ENCODE assay signal across 10 mouse cellular contexts in the genomic region with DNA sequence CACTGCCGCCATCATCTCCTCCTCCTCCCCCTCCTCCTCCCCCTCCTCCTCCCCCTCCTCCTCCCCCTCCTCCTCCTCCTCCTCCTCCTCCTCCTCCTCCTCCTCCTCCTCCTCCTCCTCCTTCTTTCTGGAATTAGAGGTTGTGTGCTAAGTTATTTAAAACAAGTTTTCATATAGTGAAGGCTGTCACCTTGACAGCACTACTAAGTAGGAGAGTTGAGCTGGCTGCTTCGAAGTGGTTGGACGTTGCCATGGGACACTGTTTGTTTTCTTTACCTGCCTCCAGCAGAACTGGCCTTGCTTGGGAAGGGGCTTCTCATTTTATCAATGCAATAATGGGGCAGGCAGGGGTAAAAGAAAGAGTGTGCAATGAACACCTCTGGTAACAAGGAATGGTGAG. TPM values are rescaled to one million over a fixed set of nuclear protein-coding genes. Genes with fewer than 3 reads are reported as not detected.
DNase-seq lines count a peak whose midpoint lies in the region; ATAC-seq lines count a peak whose summit lies in the region.
"Had no signal": no experiment of that assay in that cellular context is flagged by ENCODE, and none has a peak within 500 bp of the region (broad histone marks: within the 10 kb centered on the region; RNA-seq: fewer than 3 reads in every experiment).

A gene (minus strand): TSS at position 101 of the 400 bp plus-strand sequence.

- no peak within 1 kb of the TSS for H3K27ac ChIP-seq in kidney, embryonic 14.5 days (ENCODE audit: low read depth, low read length)
- peak within 1 kb of the TSS; percentile 77 for H3K27ac ChIP-seq in embryonic facial prominence, embryonic 10.5 days (replicated peaks)
- no peak within 1 kb of the TSS for H3K27ac ChIP-seq in hindbrain, embryonic 15.5 days (replicated peaks)
- no peak within 1 kb of the TSS for H3K27ac ChIP-seq in midbrain, embryonic 15.5 days

- ATAC-seq in kidney, embryonic 14.5 days (ENCODE audit: low FRiP score, low TSS enrichment): no peak
- ATAC-seq in hindbrain, embryonic 15.5 days (ENCODE audit: low FRiP score, low read depth): no peak
- ATAC-seq in midbrain, embryonic 15.5 days (replicated peaks): no peak

- H3K27me3 ChIP-seq in kidney, embryonic 14.5 days (ENCODE audit: control insufficient read depth, insufficient read depth, low read length): peaks cover 8% of the 10 kb centered on the region
- H3K27me3 ChIP-seq in embryonic facial prominence, embryonic 10.5 days (replicated peaks; ENCODE audit: low read depth, poor library complexity, severe bottlenecking): peaks cover 29% of the 10 kb centered on the region
- peaks cover 24% of the 10 kb centered on the region for H3K27me3 ChIP-seq in hindbrain, embryonic 15.5 days
- peaks cover 15% of the 10 kb centered on the region for H3K27me3 ChIP-seq in midbrain, embryonic 15.5 days (replicated peaks)

- DNase-seq in kidney, postnatal 25 days: no peak
- DNase-seq in embryonic facial prominence, embryonic 10.5 days (ENCODE audit: low spot score): no peak
- no peak for DNase-seq in adrenal gland, adult (ENCODE audit: inconsistent age in 2 of 2, low spot score in 1 of 2)
- no peak for DNase-seq in layer of hippocampus, postnatal 10 days (ENCODE audit: low spot score in 2 of 2)
- DNase-seq in urinary bladder, postnatal 14 days (ENCODE audit: low spot score): no peak
- DNase-seq: thymus, postnatal 36 days had no signal

- WGBS in kidney, embryonic 14.5 days: 26% methylated on average over 3 of the region's 3 CpGs
- WGBS in embryonic facial prominence, embryonic 10.5 days: 54% methylated on average over 3 of the region's 3 CpGs
- 63% methylated on average over 3 of the region's 3 CpGs for WGBS in hindbrain, embryonic 15.5 days
- WGBS in midbrain, embryonic 15.5 days: 56% methylated on average over 3 of the region's 3 CpGs

- no peaks in the 10 kb centered on the region for H3K36me3 ChIP-seq in kidney, embryonic 14.5 days (ENCODE audit: control insufficient read depth, insufficient read depth, low read length)
- no peaks in the 10 kb centered on the region for H3K36me3 ChIP-seq in embryonic facial prominence, embryonic 10.5 days (replicated peaks)
- no peaks in the 10 kb centered on the region for H3K36me3 ChIP-seq in hindbrain, embryonic 15.5 days
- no peaks in the 10 kb centered on the region for H3K36me3 ChIP-seq in midbrain, embryonic 15.5 days (replicated peaks)

- peak within 1 kb of the TSS; percentile 50; the same call in 1 of the 2 replicates for H3K9ac ChIP-seq in kidney, embryonic 14.5 days (ENCODE audit: low read depth, low read length)
- H3K9ac ChIP-seq in hindbrain, embryonic 15.5 days: peak within 1 kb of the TSS; percentile 60
- H3K9ac ChIP-seq in midbrain, embryonic 15.5 days: peak within 1 kb of the TSS; percentile 59

- H3K4me3 ChIP-seq in kidney, embryonic 14.5 days (ENCODE audit: low read length): peak within 1 kb of the TSS; percentile 49
- H3K4me3 ChIP-seq in embryonic facial prominence, embryonic 10.5 days: peak within 1 kb of the TSS; percentile 68
- H3K4me3 ChIP-seq in hindbrain, embryonic 15.5 days: peak within 1 kb of the TSS; percentile 65
- peak within 1 kb of the TSS; percentile 66 for H3K4me3 ChIP-seq in midbrain, embryonic 15.5 days

- no peaks in the 10 kb centered on the region for H3K9me3 ChIP-seq in kidney, embryonic 14.5 days (ENCODE audit: control insufficient read depth, low read length)
- no peaks in the 10 kb centered on the region for H3K9me3 ChIP-seq in embryonic facial prominence, embryonic 10.5 days
- no peaks in the 10 kb centered on the region for H3K9me3 ChIP-seq in hindbrain, embryonic 15.5 days
- H3K9me3 ChIP-seq in midbrain, embryonic 15.5 days: no peaks in the 10 kb centered on the region

- peak within 1 kb of the TSS; percentile 84 for H3K4me2 ChIP-seq in kidney, embryonic 14.5 days (replicated peaks; ENCODE audit: low read depth, low read length)
- H3K4me2 ChIP-seq in hindbrain, embryonic 15.5 days: peak within 1 kb of the TSS; percentile 91
- peak within 1 kb of the TSS; percentile 96 for H3K4me2 ChIP-seq in midbrain, embryonic 15.5 days

- H3K4me1 ChIP-seq in kidney, embryonic 14.5 days (ENCODE audit: control insufficient read depth, insufficient read depth, low read length): no peaks in the 10 kb centered on the region
- peaks cover 4% of the 10 kb centered on the region for H3K4me1 ChIP-seq in embryonic facial prominence, embryonic 10.5 days
- peaks cover 5% of the 10 kb centered on the region; the same call in 1 of the 2 replicates for H3K4me1 ChIP-seq in hindbrain, embryonic 15.5 days (replicated peaks)
- peaks cover 5% of the 10 kb centered on the region; the same call in 1 of the 2 replicates for H3K4me1 ChIP-seq in midbrain, embryonic 15.5 days

RNA-seq across cellular contexts. Expression of the gene that starts here (rescaled TPM):
- not detected in 2 replicates for polyA plus RNA-seq in kidney, embryonic 14.5 days (2014; fragmentation: Nextera tagmentation; extraction: Ambion mirVana)
- not detected in 2 replicates for polyA plus RNA-seq in embryonic facial prominence, embryonic 10.5 days (2016; fragmentation: Nextera tagmentation; extraction: Ambion mirVana)
- polyA plus RNA-seq in hindbrain, embryonic 15.5 days (2015; fragmentation: Nextera tagmentation; extraction: Ambion mirVana): not detected in 2 replicates
- not detected in 2 replicates for polyA plus RNA-seq in midbrain, embryonic 15.5 days (2015; fragmentation: Nextera tagmentation; extraction: Ambion mirVana)
- total RNA-seq in layer of hippocampus, postnatal 10 days (2021): not detected
- total RNA-seq: megakaryocyte progenitor cell, adult 5-6 weeks had no signal
